Mouse (Mus musculus): Measurements from ENCODE around the gene Gpc2. TPM values are rescaled to one million over a fixed set of nuclear protein-coding genes. Genes with fewer than 3 reads are reported as not detected.

Gene Gpc2
- polyA plus RNA-seq (2012; ENCODE audit: low replicate concordance): 0.63 and 1.2 TPM in 2 replicates

DNA sequence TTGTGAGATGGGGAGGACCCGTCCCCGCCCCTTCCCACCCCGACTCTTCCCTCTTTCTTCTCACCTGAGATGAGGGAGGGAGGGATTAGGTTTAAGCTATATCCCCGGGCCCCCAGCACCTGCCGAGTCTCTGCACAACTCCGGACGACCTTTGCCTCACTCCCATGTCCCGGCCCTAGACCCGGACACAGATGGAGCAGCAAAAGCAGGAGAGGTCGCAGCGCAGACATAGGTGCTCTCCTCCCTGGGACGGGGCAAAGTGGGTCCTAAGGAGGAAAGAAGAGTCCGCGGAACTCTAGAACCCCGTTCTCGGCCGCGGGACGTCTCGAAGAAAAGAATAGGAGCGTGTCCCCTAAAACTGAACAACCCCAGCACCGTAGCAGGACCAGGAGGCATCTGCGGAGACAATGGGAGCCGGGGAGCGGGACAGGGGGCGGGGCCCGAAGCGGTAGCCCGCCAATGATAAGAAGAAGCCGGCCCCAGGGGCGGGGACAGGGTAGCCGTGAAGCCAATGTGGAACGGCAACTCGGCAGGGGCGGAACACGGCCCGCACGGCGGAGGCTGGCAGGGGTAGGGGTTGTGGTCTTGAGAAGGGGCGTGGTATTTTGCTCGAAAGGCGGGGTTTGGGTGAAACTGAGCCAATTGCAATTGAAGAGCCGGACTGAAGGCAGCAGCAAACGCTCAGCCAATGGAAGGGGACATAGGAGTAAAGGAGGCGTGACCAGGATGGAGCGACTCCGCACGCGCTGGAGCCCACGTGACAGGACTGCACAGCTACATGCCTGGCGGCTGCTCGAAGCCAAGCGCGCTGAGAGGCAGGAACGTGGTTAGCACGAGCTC is at the start of gene Gpc2, which contains the start of the genes Gm43720 and Stag3:
TSS of gene Gpc2 (minus strand) at position 421 of the 840 bp plus-strand sequence.
TSS of gene Gm43720 (minus strand) at position 374 of the 840 bp plus-strand sequence.
TSS of gene Stag3 (plus strand) at position 656 of the 840 bp plus-strand sequence.

DNA sequence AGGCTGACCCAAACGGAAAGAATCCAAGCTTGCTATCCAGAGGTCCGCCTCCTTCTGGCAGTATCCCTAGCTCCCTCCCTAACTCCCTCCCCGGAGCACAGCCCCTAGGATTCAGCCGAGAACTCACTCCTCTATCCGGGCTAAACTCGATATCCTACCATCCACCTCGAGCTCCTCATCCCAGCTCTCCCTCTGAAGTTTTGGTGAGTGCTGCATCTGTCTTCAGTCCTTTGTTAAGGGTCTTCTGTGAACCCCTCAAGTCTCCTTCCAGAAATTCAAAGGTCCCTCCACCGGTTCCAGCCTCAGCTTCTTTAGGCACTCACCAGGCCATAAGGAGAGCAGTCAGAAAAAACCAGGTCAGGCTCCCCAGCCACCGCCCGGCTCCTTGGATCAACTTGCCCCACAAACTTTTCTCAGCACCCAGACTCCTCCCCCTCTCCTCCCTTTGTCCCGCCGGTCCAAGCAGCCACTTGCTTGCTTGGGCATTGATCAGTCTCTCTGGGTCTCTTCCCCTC is 7.3 kb downstream of the Gpc2 start, which contains the start of gene Gal3st4:
TSS of gene Gal3st4 (minus strand) at position 432 of the 515 bp plus-strand sequence.

DNA sequence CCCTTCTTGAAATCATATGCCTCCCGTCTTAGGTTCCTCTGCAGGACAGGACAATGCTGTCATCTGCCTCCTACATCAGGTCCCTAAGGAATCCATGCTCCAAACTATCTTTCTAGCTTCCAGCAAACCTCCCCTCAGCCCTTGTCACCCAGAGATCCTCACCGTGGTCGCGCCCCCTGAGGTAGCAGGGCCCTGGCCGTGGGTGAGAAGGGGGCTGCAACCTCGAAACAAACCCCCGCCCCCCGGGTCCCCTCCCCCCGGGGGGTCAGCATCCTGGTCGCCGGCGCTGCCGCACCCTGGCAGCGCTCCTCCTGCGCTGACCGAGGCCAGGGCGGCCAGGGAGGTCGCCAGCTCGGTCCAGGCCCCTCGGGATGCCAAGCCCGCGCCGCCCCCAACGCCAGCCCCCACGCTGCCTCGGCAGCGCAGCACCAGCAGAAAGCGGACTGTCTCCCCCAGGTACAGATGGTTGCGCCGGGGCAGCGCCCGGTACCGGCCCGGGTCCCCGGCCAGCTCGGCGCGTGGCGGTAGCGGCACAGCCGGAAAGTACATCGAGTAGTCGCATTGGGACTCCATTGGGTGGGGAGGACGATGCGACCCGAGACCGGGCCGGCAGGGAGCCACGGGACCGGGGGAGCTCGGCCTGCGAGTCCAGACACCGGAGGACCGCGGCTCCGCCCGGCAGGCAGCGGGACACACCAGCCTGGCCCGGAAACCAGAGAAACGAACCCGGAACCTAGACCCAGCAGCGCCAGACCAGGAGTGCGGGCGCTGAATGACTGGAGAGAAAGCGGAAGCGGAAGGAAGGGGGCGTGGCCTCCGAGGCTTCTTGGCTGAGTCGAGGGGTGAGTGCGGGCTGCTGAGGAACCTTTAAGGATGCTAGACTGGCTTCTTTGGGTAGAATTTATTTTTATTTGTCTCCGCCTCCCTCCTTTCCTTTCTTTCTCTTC is 16.3 kb downstream of the Gpc2 start, which contains the start of gene BC037034:
TSS of gene BC037034 (minus strand) at position 774 of the 947 bp plus-strand sequence.

DNA sequence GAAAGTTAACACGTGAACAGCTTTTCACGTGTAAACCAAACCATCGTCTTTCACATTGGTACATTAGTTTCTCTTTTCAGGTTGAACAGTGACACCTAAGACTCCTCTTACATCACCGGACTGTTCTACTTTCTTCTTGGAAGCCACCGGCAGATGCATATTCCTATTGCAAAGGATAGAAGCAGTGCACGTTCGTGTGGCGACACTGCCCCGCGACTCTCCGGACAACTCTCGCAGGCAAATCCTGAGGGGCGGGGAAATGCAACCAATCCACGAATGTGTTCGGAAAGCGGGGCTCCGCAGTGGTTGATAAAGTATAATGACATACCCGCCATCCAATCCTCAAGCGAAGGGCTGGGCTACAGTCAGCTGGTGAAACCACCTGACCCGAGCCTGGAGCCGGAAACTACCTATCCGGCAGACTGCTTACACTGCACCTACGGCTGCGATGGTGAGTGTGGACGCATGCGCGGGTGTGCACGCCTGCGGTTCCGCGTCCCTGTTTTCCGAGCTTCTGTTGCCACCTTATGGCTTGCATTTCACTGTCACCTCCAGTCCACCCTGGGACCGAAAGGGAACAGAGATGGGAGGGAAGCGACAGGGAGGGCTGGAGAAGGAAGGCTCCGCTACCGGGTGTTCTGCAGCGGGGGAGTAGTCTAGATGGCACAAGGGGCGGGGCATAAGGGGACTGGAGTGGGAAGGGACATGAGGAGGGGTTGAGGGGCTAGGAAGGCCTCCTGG is 24.3 kb downstream of the Gpc2 start, which contains the start of gene Lamtor4:
TSS of gene Lamtor4 (plus strand) at position 130 of the 741 bp plus-strand sequence.

DNA sequence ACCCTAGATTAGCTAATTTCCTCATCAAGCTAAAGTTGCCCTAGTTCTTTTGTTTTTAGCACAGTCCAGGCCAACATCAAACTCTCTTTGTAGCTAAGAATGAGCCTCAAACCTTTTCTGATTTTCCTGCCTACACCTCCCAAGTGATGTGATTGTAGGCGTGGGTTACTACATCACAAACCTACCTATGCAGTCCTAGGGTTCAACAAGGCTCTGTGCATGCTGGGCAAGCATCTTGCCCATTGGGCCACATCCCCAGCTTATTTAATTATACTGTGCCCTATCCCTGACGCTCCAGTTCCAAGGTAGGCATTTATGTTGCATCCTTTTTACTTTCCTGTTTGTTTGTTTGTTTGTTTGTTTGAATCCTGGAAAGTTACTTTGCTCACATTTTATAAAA is 54.1 kb downstream of the Gpc2 start, which contains the start of gene Nxpe5:
TSS of gene Nxpe5 (plus strand) at position 199 of the 400 bp plus-strand sequence.

Other genes with a start within 250 kb of the Gpc2 start
- not detected in 2 replicates for gene Smok3c, start 226.8 kb downstream of the Gpc2 start, polyA plus RNA-seq (2012; ENCODE audit: low replicate concordance)
- 0.27 and 1.0 TPM in 2 replicates for gene Zkscan1, start 194.9 kb downstream of the Gpc2 start, polyA plus RNA-seq (2012; ENCODE audit: low replicate concordance)
- 0.10 and 2.4 TPM in 2 replicates for gene Zscan21, start 163.1 kb downstream of the Gpc2 start, polyA plus RNA-seq (2012; ENCODE audit: low replicate concordance)
- gene Zfp113, start 124.3 kb downstream of the Gpc2 start, polyA plus RNA-seq (2012; ENCODE audit: low replicate concordance): 0.14 and 0.35 TPM in 2 replicates
- 53.6 and 54.5 TPM in 2 replicates for gene Cops6, start 118.9 kb downstream of the Gpc2 start, polyA plus RNA-seq (2012; ENCODE audit: low replicate concordance)
- 6.8 and 39.7 TPM in 2 replicates for gene Ap4m1, start 108.0 kb downstream of the Gpc2 start, polyA plus RNA-seq (2012; ENCODE audit: low replicate concordance)
- gene Mcm7, start 107.6 kb downstream of the Gpc2 start, polyA plus RNA-seq (2012; ENCODE audit: low replicate concordance): 8.8 and 61.5 TPM in 2 replicates
- gene Taf6, start 92.6 kb downstream of the Gpc2 start, polyA plus RNA-seq (2012; ENCODE audit: low replicate concordance): 17.3 and 54.2 TPM in 2 replicates
- 0.21 and 0.73 TPM in 2 replicates for gene Cnpy4, start 92.5 kb downstream of the Gpc2 start, polyA plus RNA-seq (2012; ENCODE audit: low replicate concordance)
- gene Mblac1, start 85.7 kb downstream of the Gpc2 start, polyA plus RNA-seq (2012; ENCODE audit: low replicate concordance): 4.0 and 4.9 TPM in 2 replicates
- 1.9 and 2.3 TPM in 2 replicates for gene Nxpe5, start 54.1 kb downstream of the Gpc2 start, polyA plus RNA-seq (2012; ENCODE audit: low replicate concordance)
- gene Lamtor4, start 24.5 kb downstream of the Gpc2 start, polyA plus RNA-seq (2012; ENCODE audit: low replicate concordance): 29.2 and 39.5 TPM in 2 replicates
- gene BC037034, start 16.0 kb downstream of the Gpc2 start, polyA plus RNA-seq (2012; ENCODE audit: low replicate concordance): 293 and 299 TPM in 2 replicates
- not detected in 2 replicates for gene Gal3st4, start 7.2 kb downstream of the Gpc2 start, polyA plus RNA-seq (2012; ENCODE audit: low replicate concordance)
- gene Gm43720, start within 50 bp of the Gpc2 start, polyA plus RNA-seq (2012; ENCODE audit: low replicate concordance): not detected in 2 replicates
- 0.50 and 5.3 TPM in 2 replicates for gene Stag3, start 235 bp upstream of the Gpc2 start, polyA plus RNA-seq (2012; ENCODE audit: low replicate concordance)
- gene Pvrig, start 62.0 kb upstream of the Gpc2 start, polyA plus RNA-seq (2012; ENCODE audit: low replicate concordance): 0.22 and 0.50 TPM in 2 replicates
- gene Zfp157, start 161.5 kb upstream of the Gpc2 start, polyA plus RNA-seq (2012; ENCODE audit: low replicate concordance): 0.10 and 0.58 TPM in 2 replicates

Measured in leukemia stem cell, adult 10-12 weeks (primary cell).